Mouse (Mus musculus) megakaryocyte-erythroid progenitor cell, adult 5-6 weeks (primary cell): ENCODE data around the gene Cntln. TPM values are rescaled to one million over a fixed set of nuclear protein-coding genes. Genes with fewer than 3 reads are reported as not detected.
A peak's percentile ranks its signal among the peaks of the same experiment; 100 is the strongest.

Source experiments
- ATAC-seq: replicated peaks from 2 replicates; pipeline ENCODE4 v1.8.0; 2016; ENCODE audit warnings: mild to moderate bottlenecking, inconsistent platforms; ENCODE audit not compliant: severe bottlenecking, poor library complexity, low FRiP score, low TSS enrichment
- total RNA-seq, 2 experiments: library from RNA; stranded (forward) in 1 of 2; stranded (reverse) in 1 of 2; fragments of 200-1000, 215-1000 nt in 1 of 2; fragments of >200 nt in 1 of 2; fragmentation: Nextera tagmentation in 1 of 2; gene quantifications; 2 replicates each; pipeline ENCODE4 v1.2.3; 2014 to 2017

Gene Cntln
- total RNA-seq, 2 experiments from 2014 or later, result 19.9 to 28.9 TPM

DNA sequence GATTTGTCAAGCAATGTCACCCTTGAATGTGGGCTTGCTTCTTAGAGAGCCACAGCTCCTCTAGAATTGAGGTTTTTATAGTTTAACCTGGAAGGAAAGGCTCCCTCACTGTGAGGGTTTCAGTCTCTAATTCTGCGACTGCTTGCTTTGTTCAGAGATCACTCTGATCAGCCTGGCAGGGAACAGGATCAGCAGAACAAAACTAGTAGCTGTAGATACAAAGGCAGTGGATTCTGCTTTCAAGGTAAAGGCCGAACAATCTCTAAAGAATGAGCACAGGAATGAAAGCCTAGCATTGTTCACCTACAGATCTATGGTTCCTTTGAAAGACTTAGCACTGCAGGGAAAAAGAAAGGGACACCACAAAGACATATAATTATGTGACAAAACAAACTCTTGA lies 161.6 kb downstream of the Cntln start:
- ATAC-seq, result no peak

GRCm38 (mm10) chr4:85049933-85050553 lies 165.9 kb downstream of the Cntln start:
- ATAC-seq, result no peak

DNA sequence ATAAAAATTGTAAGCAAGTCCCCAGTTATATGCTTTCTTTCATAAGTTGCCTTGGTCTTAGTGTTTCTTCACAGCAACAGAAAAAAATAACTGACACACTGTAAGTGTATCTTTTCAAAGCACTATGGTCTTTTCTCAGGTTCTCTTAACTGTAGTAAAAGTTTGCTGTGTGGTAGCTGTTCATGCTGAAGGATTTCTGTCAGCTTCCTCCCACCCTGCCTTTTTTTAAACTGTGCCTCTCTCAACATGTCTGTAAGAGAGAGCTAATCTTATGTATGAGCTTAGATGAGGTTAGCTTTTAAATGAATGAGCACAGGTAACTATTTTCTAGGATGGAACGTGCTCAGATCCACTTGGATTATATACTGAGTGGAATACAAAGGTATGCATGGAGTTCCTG lies 170.5 kb downstream of the Cntln start:
- no peak for ATAC-seq

DNA sequence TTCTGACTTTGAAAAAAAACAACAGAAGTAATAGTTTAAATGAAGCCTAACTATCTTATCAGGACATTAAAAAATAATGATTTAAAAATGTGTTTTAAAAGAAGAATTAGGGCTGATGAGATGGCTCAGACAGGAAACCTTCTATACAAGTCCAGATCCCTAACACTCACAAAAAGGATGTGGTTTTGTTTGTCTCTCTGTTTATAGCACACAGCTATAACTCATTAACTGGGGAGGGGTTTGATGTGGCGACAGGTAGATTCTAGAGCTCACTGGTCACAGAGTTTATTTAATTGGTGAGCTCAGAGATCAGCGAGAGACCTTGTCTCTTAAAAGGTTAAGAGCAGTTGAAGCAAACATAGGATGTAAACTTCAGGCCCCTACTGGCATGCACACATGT lies 175.5 kb downstream of the Cntln start:
- ATAC-seq, result no peak

DNA sequence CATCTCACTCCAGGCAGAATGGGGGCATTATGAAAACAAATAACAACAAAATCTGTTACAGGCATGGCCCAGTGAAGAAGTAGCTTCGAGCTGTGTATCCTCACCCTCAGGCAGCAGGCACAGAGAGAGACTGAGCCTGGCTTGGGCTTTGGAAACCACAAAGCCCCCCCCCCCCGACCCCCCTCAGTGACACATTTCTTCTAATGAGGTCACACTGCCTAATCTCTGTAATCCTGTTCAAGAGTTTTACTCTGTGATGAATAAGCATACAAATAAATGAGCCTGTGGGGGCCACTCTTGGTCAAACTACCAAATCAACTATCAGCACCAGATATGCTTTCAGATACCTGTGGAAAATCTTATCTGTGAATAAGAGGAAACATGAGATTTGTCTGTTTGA lies 177.6 kb downstream of the Cntln start:
- ATAC-seq, result no peak

- ATAC-seq, result no peak
These were observed 211.9 kb downstream of the Cntln start for GRCm38 (mm10) chr4:85096033-85096432.

DNA sequence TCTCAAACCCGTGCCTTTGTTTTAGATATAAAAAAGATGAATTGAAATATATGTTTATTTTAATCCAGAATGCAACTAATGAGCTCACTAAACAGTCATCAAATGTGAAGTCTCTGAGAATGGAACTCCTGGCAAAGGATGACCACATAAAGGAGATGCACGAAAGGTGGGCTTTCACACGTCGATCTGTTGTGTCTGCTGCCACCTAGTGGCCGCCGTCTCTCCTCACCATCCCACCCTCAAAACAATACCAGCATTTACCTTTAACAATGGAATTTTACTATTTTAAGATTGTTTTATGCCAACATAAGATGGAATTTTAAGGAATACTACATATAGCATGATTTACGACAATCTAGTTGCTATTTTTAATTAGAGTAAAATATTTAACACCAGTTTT lies 212.6 kb downstream of the Cntln start:
- peak; percentile 84 for ATAC-seq

GRCm38 (mm10) chr4:85102168-85102567 lies 218.1 kb downstream of the Cntln start:
- ATAC-seq, result no peak

GRCm38 (mm10) chr4:85106416-85106815 lies 222.3 kb downstream of the Cntln start:
- ATAC-seq, result no peak

- no peak for ATAC-seq
These were observed 222.9 kb downstream of the Cntln start for GRCm38 (mm10) chr4:85106961-85107360.

DNA sequence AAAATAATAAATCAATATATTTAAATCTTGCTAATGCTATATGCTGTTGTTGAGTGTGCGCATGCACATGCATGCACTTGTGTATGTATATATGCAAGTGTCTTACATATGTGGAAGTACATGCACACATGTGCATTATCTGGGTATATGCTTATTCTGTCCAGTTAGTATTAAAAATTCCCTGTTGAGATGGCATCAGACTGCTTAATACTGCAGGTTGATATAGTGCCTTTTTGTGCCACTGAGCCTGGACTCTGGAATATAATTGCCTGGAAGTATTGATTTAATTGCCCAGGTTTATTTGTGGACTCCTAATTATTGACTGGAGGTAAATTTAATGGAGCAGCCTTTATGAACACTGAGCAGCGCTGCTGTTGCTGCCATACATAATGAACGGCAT lies 236.2 kb downstream of the Cntln start:
- ATAC-seq, result no peak

- no peak for ATAC-seq
These were observed 265.6 kb downstream of the Cntln start for GRCm38 (mm10) chr4:85149726-85150125.

- ATAC-seq, result no peak
These were observed 267.8 kb downstream of the Cntln start for GRCm38 (mm10) chr4:85151881-85152280.

- no peak for ATAC-seq
These were observed 270.3 kb downstream of the Cntln start for GRCm38 (mm10) chr4:85154361-85154760.

DNA sequence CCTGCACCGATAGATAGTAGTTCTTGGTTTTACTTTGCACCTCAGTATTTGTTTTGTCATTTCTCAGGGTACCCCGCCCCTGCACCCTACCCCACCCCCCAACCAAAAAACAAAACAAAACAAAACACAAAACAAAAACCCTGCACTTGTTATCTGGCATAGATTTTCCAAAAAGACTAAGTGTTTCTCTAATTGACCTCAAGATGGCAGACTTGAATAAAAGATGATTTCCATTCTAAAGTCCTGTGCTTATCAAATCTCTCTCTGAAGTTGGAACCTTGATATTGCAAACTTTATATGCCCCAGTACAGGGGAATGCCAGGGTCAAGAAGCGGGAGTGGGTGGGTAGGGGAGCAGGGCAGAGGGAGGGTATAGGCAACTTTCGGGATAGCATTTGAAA lies 277.0 kb downstream of the Cntln start:
- no peak for ATAC-seq

- 0 out of 2 replicates have a peak, but pooled peaks have one; percentile 55 for ATAC-seq
These were observed 278.6 kb downstream of the Cntln start for GRCm38 (mm10) chr4:85162468-85163312.

DNA sequence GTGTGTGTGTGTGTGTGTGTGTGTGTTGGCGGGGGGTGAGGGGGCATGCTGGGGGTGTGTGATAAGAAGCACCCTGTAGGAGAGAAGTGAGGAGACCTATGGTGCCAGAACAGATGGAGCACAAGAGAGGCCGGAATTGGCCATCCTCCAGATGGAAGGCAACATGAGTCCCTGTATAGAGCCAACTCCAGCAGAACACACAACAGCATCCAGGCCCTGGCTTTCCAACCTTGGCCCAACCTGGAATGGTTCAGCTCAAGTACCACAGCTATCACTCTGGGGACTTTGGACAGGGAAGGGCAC lies 279.2 kb downstream of the Cntln start:
- no peak for ATAC-seq

DNA sequence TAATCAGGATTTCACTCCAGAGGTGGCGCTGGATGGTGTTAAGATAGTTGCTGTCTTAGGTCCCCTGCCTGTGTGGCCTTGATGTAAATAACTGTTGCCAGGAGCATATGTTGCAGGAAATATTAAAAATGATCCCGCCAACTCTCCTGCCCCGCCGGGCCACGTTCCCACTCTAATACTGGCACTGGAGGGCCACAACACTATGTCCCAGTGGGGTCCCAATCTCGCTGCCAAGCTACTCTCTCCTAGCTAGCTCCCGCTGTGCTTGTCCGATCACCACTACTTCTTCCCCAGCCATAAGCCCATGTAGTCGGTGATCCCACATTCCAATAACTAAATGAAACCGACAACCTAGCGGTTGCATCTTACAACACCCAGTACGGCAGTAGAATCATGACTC lies 283.9 kb downstream of the Cntln start:
- no peak for ATAC-seq

DNA sequence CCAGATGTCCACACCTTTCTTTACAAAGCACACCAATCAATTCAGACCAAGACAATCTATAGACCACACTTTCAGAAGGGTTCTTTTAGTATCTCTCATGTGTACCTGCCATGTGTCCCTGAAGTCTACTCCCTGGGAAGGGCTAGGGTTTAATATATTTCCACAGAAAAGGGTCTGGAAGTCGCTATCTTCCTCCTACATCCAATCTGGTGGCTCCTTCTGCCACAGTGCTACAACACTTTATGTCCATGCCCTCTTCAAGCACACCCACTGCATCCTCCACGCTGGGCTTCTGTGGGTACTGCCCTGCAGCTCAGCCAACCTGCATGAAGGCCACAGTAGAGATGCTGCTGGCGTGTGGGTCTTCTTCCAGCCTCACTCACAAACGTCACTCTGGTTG lies 291.4 kb downstream of the Cntln start:
- ATAC-seq, result no peak

DNA sequence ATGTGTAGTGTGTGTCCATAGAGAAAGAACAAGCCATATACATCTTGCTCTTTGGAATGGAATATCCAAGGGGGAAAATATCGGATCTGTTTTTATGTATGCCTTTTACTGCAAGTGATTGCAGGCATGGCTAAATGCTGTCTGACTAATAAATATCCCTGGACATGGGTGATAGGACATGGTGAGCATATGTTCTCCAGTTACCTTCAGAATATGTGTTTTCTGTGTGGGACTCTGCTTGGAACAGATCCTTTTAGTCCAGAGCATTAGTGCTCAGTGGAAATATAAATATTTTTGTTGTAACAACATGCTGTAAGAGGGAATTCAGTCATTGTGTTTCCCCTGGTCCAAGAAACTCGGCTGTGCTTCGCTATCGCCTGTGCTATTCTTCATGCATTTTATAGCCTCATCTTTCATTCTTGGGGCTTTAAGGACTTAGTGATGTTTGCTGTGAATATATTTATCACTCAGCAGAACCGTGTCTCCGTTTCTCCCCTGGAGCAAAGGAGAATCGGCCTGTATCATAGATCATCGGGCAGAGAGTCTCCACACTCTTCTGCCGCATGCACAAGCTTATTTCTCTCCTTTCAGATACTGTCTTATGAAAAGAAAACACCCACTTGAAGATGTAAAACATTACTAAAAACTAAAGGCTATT lies 294.4 kb downstream of the Cntln start:
- ATAC-seq, result no peak
